Mouse (Mus musculus): ENCODE measurements around the gene Gm17402. TPM values are rescaled to one million over a fixed set of nuclear protein-coding genes. Genes with fewer than 3 reads are reported as not detected.

Gene Gm17402
- polyA plus RNA-seq, 1 experiment, result not detected

- no peaks in the 10 kb centered on the region for H3K4me1 ChIP-seq (ENCODE audit: control insufficient read depth, insufficient read depth, low read length)
- H3K27ac ChIP-seq (ENCODE audit: control insufficient read depth, insufficient read depth, low read depth, low read length, poor library complexity), result no peak overlapping the region
- no peak for TF ChIP-seq POLR2A (IDR thresholded peaks at IDR 0.05; ENCODE audit: borderline replicate concordance, control insufficient read depth, low read depth, low read length)
- 70% methylated on average over 4 of the region's 4 CpGs for WGBS
- no peak overlapping the region for H3K4me3 ChIP-seq (replicated peaks; ENCODE audit: control insufficient read depth, low read depth, low read length)
Measured at GRCm38 (mm10) chr3:67366087-67366892, 8.7 kb downstream of the Gm17402 start.

- TF ChIP-seq CTCF (IDR thresholded peaks at IDR 0.05; ENCODE audit: control insufficient read depth, insufficient read depth, low read length) (no peak), POLR2A (IDR thresholded peaks at IDR 0.05; ENCODE audit: borderline replicate concordance, control insufficient read depth, low read depth, low read length) (no peak)
- Histone ChIP-seq H3K4me3 (replicated peaks; ENCODE audit: control insufficient read depth, low read depth, low read length) (no peak overlapping the region), H3K27ac (ENCODE audit: control insufficient read depth, insufficient read depth, low read depth, low read length, poor library complexity) (no peak overlapping the region), H3K4me1 (ENCODE audit: control insufficient read depth, insufficient read depth, low read length) (no peaks in the 10 kb centered on the region)
- 88% methylated on average over 7 of the region's 7 CpGs for WGBS
Measured at GRCm38 (mm10) chr3:67358376-67358775, 16.6 kb downstream of the Gm17402 start.

GRCm38 (mm10) chr3:67352763-67353149 is 22.2 kb downstream of the Gm17402 start:
- WGBS, result 65% methylated on average over 3 of the region's 3 CpGs
- H3K4me3 ChIP-seq (replicated peaks; ENCODE audit: control insufficient read depth, low read depth, low read length), result no peak overlapping the region
- H3K27ac ChIP-seq (ENCODE audit: control insufficient read depth, insufficient read depth, low read depth, low read length, poor library complexity), result no peak overlapping the region
- no peak for TF ChIP-seq CTCF (IDR thresholded peaks at IDR 0.05; ENCODE audit: control insufficient read depth, insufficient read depth, low read length)
- no peak for TF ChIP-seq POLR2A (IDR thresholded peaks at IDR 0.05; ENCODE audit: borderline replicate concordance, control insufficient read depth, low read depth, low read length)
- H3K4me1 ChIP-seq (ENCODE audit: control insufficient read depth, insufficient read depth, low read length), result no peaks in the 10 kb centered on the region

- H3K27ac ChIP-seq (ENCODE audit: control insufficient read depth, insufficient read depth, low read depth, low read length, poor library complexity), result no peak overlapping the region
- 35% methylated on average over 5 of the region's 5 CpGs for WGBS
- TF ChIP-seq POLR2A (IDR thresholded peaks at IDR 0.05; ENCODE audit: borderline replicate concordance, control insufficient read depth, low read depth, low read length) (no peak), CTCF (IDR thresholded peaks at IDR 0.05; ENCODE audit: control insufficient read depth, insufficient read depth, low read length) (peak; percentile 34; the same call in 1 of the 2 replicates)
- no peaks in the 10 kb centered on the region for H3K4me1 ChIP-seq (ENCODE audit: control insufficient read depth, insufficient read depth, low read length)
- H3K4me3 ChIP-seq (replicated peaks; ENCODE audit: control insufficient read depth, low read depth, low read length), result no peak overlapping the region
Measured at GRCm38 (mm10) chr3:67352128-67352762, 22.7 kb downstream of the Gm17402 start.

GRCm38 (mm10) chr3:67351406-67352127 is 23.4 kb downstream of the Gm17402 start:
- TF ChIP-seq CTCF (IDR thresholded peaks at IDR 0.05; ENCODE audit: control insufficient read depth, insufficient read depth, low read length) (no peak), POLR2A (IDR thresholded peaks at IDR 0.05; ENCODE audit: borderline replicate concordance, control insufficient read depth, low read depth, low read length) (no peak)
- no peak overlapping the region for H3K27ac ChIP-seq (ENCODE audit: control insufficient read depth, insufficient read depth, low read depth, low read length, poor library complexity)
- 88% methylated on average over 12 of the region's 12 CpGs for WGBS

GRCm38 (mm10) chr3:67346674-67347073 is 28.3 kb downstream of the Gm17402 start:
- H3K27ac ChIP-seq (ENCODE audit: control insufficient read depth, insufficient read depth, low read depth, low read length, poor library complexity), result no peak overlapping the region
- no peaks in the 10 kb centered on the region for H3K4me1 ChIP-seq (ENCODE audit: control insufficient read depth, insufficient read depth, low read length)
- WGBS, result 86% methylated on average over 2 of the region's 2 CpGs
- no peak overlapping the region for H3K4me3 ChIP-seq (replicated peaks; ENCODE audit: control insufficient read depth, low read depth, low read length)
- TF ChIP-seq CTCF (IDR thresholded peaks at IDR 0.05; ENCODE audit: control insufficient read depth, insufficient read depth, low read length), result no peak
- TF ChIP-seq POLR2A (IDR thresholded peaks at IDR 0.05; ENCODE audit: borderline replicate concordance, control insufficient read depth, low read depth, low read length), result no peak

More at GRCm38 (mm10) chr3:67351406-67352127, 23.4 kb downstream of the Gm17402 start:
- H3K4me3 ChIP-seq (replicated peaks; ENCODE audit: control insufficient read depth, low read depth, low read length), result no peak overlapping the region
- H3K4me1 ChIP-seq (ENCODE audit: control insufficient read depth, insufficient read depth, low read length), result no peaks in the 10 kb centered on the region

- Histone ChIP-seq H3K4me3 (replicated peaks; ENCODE audit: control insufficient read depth, low read depth, low read length) (no peak overlapping the region), H3K4me1 (ENCODE audit: control insufficient read depth, insufficient read depth, low read length) (no peaks in the 10 kb centered on the region), H3K27ac (ENCODE audit: control insufficient read depth, insufficient read depth, low read depth, low read length, poor library complexity) (no peak overlapping the region)
- TF ChIP-seq CTCF (IDR thresholded peaks at IDR 0.05; ENCODE audit: control insufficient read depth, insufficient read depth, low read length) (no peak), POLR2A (IDR thresholded peaks at IDR 0.05; ENCODE audit: borderline replicate concordance, control insufficient read depth, low read depth, low read length) (no peak)
- WGBS, result 25% methylated on average over 2 of the region's 2 CpGs
Measured at GRCm38 (mm10) chr3:67344599-67344998, 30.4 kb downstream of the Gm17402 start.
